Comparison of ENCODE assay signal across 25 mouse cellular contexts in the genomic region with DNA sequence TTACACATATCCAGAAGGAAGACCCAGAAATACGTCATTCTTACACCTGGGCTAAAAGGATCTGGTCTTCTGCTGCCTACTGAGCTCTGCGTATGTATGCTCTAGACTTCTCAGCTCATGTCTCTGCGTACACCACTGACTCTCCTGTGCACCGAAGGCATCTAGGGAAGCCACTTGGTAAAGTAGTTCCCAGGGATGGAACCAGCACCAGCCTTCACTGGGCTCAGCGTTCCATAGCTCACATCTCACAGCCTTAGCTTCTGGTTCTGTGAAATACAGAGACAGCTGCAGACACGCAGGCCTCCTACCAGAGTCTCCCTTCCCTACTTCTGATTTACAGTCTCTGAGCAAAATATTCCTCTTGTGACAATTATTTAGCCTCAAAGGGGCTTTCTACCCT.
"Had no signal": no experiment of that assay in that cellular context is flagged by ENCODE, and none has a peak within 500 bp of the region (broad histone marks: within the 10 kb centered on the region; RNA-seq: fewer than 3 reads in every experiment).

No protein-coding gene starts in this region.

- H3K4me1 ChIP-seq: kidney, embryonic 15.5 days; liver, embryonic 12.5 days had no signal

- H3K4me3 ChIP-seq: heart, adult 2 months; heart, embryonic 13.5 days; heart, embryonic 15.5 days; kidney, embryonic 15.5 days; limb, embryonic 13.5 days; limb, embryonic 15.5 days; liver, embryonic 12.5 days had no signal

- H3K27ac ChIP-seq: heart, adult 2 months; heart, embryonic 13.5 days; heart, embryonic 15.5 days; hindbrain, embryonic 14.5 days; hindbrain, postnatal 0 days; kidney, embryonic 15.5 days; kidney, postnatal 0 days; limb, embryonic 13.5 days; limb, embryonic 15.5 days; liver, embryonic 12.5 days; liver, embryonic 14.5 days had no signal

- H3K4me2 ChIP-seq: heart, embryonic 11.5 days; heart, embryonic 13.5 days; heart, embryonic 15.5 days; hindbrain, embryonic 14.5 days; kidney, embryonic 15.5 days; limb, embryonic 13.5 days; limb, embryonic 15.5 days; liver, embryonic 12.5 days had no signal

- H3K27me3 ChIP-seq: heart, embryonic 13.5 days; heart, embryonic 15.5 days; kidney, embryonic 15.5 days; limb, embryonic 13.5 days; limb, embryonic 15.5 days; liver, embryonic 12.5 days had no signal

- H3K36me3 ChIP-seq: heart, embryonic 13.5 days; heart, embryonic 15.5 days; kidney, embryonic 15.5 days; limb, embryonic 13.5 days; limb, embryonic 15.5 days; liver, embryonic 12.5 days had no signal

- H3K9ac ChIP-seq: heart, embryonic 13.5 days; heart, embryonic 15.5 days; hindbrain, embryonic 14.5 days; kidney, embryonic 15.5 days; limb, embryonic 13.5 days; limb, embryonic 15.5 days; liver, embryonic 12.5 days; liver, embryonic 14.5 days had no signal

- H3K9me3 ChIP-seq: heart, embryonic 13.5 days; heart, embryonic 15.5 days; kidney, embryonic 15.5 days; limb, embryonic 13.5 days; limb, embryonic 15.5 days; liver, embryonic 12.5 days had no signal

- ATAC-seq: hindbrain, postnatal 0 days; intestine, embryonic 16.5 days; liver, embryonic 12.5 days had no signal

- DNase-seq: gastrocnemius, postnatal 14 days; gastrocnemius, postnatal 36 days; heart, adult 11 months; heart, adult 2 months; heart, postnatal 14 days; heart, postnatal 36 days; kidney, adult 11 months; kidney, adult 2 months; kidney, adult 9 months; kidney, postnatal 14 days; kidney, postnatal 36 days; layer of hippocampus, postnatal 36 days; left cerebral cortex, postnatal 4 days had no signal
